Mouse (Mus musculus) heart, embryonic 11.5 days (tissue): ENCODE data around the gene Spint2. TPM values are rescaled to one million over a fixed set of nuclear protein-coding genes. Genes with fewer than 3 reads are reported as not detected.

ENCODE experiments used
- ATAC-seq: fragments of 200-750 bp; cut with Nextera tagmentation; replicated peaks from 2 replicates; pipeline ENCODE4 v1.8.0; 2017; ENCODE audit warnings: moderate library complexity; ENCODE audit not compliant: insufficient number of reproducible peaks, low FRiP score, low TSS enrichment
- H3K27ac ChIP-seq: fragments of 300-500 bp; sonication (generic); 2 replicates; pipeline ENCODE4 v1.5.1; 2014; ENCODE audit warnings: mild to moderate bottlenecking, low read depth, low read length
- H3K27me3 ChIP-seq: fragments of 300-500 bp; sonication (generic); 2 replicates; pipeline ENCODE4 v1.6.1; 2014; ENCODE audit warnings: mild to moderate bottlenecking, low read length, mixed read lengths; ENCODE audit not compliant: control insufficient read depth, insufficient read depth
- H3K36me3 ChIP-seq: fragments of 300-500 bp; sonication (generic); 2 replicates; pipeline ENCODE4 v1.6.1; 2014; ENCODE audit warnings: mild to moderate bottlenecking, low read length, moderate library complexity, mixed read lengths; ENCODE audit not compliant: control insufficient read depth, insufficient read depth
- H3K4me1 ChIP-seq: fragments of 300-500 bp; sonication (generic); 2 replicates; pipeline ENCODE4 v1.6.1; 2014; ENCODE audit warnings: low read length; ENCODE audit not compliant: control insufficient read depth, insufficient read depth
- H3K4me2 ChIP-seq: fragments of 300-500 bp; sonication (generic); 2 replicates; pipeline ENCODE4 v1.6.1; 2014; ENCODE audit warnings: mild to moderate bottlenecking, moderate library complexity
- H3K4me3 ChIP-seq: fragments of 300-500 bp; sonication (generic); 2 replicates; pipeline ENCODE4 v1.5.1; 2014; ENCODE audit warnings: low read depth, low read length
- H3K9ac ChIP-seq: fragments of 300-500 bp; sonication (generic); 2 replicates; pipeline ENCODE4 v1.6.1; 2014; ENCODE audit warnings: mild to moderate bottlenecking, low read depth, low read length, moderate library complexity
- H3K9me3 ChIP-seq: fragments of 300-500 bp; sonication (generic); replicated peaks from 2 replicates; pipeline ENCODE4 v1.6.1; 2016; ENCODE audit warnings: low read length; ENCODE audit not compliant: control insufficient read depth
- WGBS: fragments of 180-500 bp; shearing (Covaris S2); extraction: QIAGEN DNeasy Blood & Tissue Kit; methylation state at CpG from one replicate; pipeline ENCODE4 v1.1.7; 2014; ENCODE audit not compliant: insufficient replicate concordance; 5-methylcytosine and 5-hydroxymethylcytosine counted together
- polyA plus RNA-seq: library from polyadenylated mRNA; unstranded; fragments of >200 nt; fragmentation: Nextera tagmentation; extraction: Ambion mirVana; gene quantifications from 2 replicates; pipeline ENCODE4 v1.2.1, GENCODE M21; 2014

Gene Spint2
- polyA plus RNA-seq, 1 experiment from 2014 or later, result 42.8 TPM

DNA sequence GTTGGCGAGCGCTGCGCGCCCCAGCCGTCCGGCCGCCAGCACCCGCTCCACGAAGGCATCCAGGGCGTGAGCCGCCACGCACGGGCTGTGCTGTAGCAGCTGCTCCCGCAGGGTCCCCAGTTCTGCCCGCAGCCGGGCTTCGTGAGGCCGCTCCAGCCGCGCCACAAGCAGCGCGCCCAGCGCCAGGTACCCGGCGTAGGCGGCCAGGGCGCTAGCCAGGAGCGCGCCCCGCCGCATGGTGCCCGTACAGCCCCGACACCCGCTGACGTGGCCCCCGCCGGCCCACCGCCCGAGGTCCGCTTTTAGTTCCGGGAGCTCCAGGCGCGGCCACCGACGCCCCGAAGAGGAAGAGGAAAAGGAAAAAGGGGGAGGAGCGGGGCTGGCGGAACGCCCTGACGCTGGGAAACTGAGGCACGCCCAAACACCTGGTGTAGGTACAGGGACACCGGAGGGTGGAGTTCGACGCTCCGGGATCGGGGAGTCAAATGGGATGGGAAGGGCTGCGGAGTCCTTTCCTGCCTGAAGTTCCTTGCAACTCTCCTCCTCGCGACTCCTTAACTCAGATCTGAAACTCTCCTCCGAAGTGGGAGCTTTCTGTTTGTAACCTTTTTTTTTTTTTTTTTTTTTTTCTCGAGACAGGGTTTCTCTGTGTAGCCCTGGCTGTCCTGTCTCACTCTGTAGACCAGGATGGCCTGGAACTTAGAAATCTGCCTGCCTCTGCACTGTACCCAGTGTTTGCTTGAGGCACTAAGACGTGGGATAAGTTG, 49.3 kb downstream of the Spint2 start, which contains the start of gene Kcnk6:
Kcnk6 (minus strand) TSS at position 269 of the 767 bp plus-strand sequence.
- H3K4me1 ChIP-seq, result peaks cover 5% of the 10 kb centered on the region; the same call in 1 of the 2 replicates
- 1% methylated on average over 62 of the region's 62 CpGs for WGBS
- ATAC-seq, result no peak; the same call in 1 of the 2 replicates

DNA sequence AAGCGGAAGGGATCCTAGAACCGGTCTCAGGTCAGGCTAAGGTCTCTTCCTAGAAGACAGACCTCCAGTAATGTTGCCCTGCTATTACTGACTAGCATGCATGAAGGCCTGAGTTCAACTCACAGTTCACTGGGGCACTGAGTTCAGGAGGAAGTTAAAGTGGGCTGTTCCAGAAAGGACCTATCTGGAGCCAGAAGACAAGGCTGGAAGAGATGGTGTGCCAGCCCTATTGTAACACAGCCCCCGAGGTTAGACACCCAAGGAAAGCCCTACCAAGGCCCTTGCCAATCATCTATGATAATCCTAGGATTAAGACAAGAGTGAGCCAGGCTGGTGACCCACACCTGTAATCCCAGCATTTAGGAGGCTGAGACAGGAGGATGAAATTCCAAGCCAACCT, 50.2 kb downstream of the Spint2 start:
- 0 out of 2 replicates have a peak overlapping the region, but pooled peaks have one; percentile 17 for H3K27ac ChIP-seq

More for the DNA sequence above, 49.3 kb downstream of the Spint2 start, which contains the start of gene Kcnk6:
- H3K9ac ChIP-seq, result peak within 1 kb of the TSS; percentile 81
- peaks cover 23% of the 10 kb centered on the region for H3K27me3 ChIP-seq
- peak within 1 kb of the TSS; percentile 64 for H3K4me3 ChIP-seq
- no peaks in the 10 kb centered on the region for H3K36me3 ChIP-seq
- peak within 1 kb of the TSS; percentile 54; the same call in 1 of the 2 replicates for H3K27ac ChIP-seq
- H3K9me3 ChIP-seq, result no peaks in the 10 kb centered on the region
- peak within 1 kb of the TSS; percentile 96 for H3K4me2 ChIP-seq

DNA sequence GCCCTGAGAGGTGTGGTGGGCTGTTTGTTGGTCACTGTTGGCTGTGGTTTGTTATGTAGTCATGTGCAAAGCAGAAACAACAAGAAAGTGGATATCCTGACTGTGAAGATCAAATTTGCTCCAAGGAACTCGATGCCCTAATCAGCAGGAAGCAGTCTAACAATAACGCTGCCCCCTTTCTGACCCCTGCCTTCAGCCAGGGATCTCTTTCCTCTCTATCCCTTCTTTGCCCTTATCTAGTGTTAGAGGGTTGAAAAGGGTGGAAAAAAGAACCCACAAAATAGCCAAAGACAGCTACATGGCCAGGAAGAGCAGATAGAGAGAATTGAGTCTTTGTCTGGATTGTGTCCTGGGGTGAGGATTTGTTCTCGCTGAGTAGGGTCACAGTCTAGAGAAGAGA, 51.2 kb downstream of the Spint2 start:
- WGBS, result 28% methylated on average over 3 of the region's 3 CpGs
- no peak overlapping the region for H3K27ac ChIP-seq
- H3K9me3 ChIP-seq, result no peaks in the 10 kb centered on the region
- no peak for ATAC-seq
- no peaks in the 10 kb centered on the region for H3K36me3 ChIP-seq
- peaks cover 23% of the 10 kb centered on the region for H3K27me3 ChIP-seq
- H3K4me3 ChIP-seq, result 0 out of 2 replicates have a peak overlapping the region, but pooled peaks have one; percentile 3
- H3K4me2 ChIP-seq, result peak overlapping the region; percentile 96; the same call in 1 of the 2 replicates
- H3K4me1 ChIP-seq, result peaks cover 6% of the 10 kb centered on the region; the same call in 1 of the 2 replicates
- H3K9ac ChIP-seq, result no peak overlapping the region

More for the DNA sequence above, 50.2 kb downstream of the Spint2 start:
- H3K27me3 ChIP-seq, result peaks cover 23% of the 10 kb centered on the region
- no peaks in the 10 kb centered on the region for H3K9me3 ChIP-seq
- 37% methylated on average over 3 of the region's 3 CpGs for WGBS
- H3K9ac ChIP-seq, result no peak overlapping the region
- peaks cover 5% of the 10 kb centered on the region; the same call in 1 of the 2 replicates for H3K4me1 ChIP-seq
- ATAC-seq, result no peak
- peak overlapping the region; percentile 96 for H3K4me2 ChIP-seq
- peak overlapping the region; percentile 64 for H3K4me3 ChIP-seq
- no peaks in the 10 kb centered on the region for H3K36me3 ChIP-seq

DNA sequence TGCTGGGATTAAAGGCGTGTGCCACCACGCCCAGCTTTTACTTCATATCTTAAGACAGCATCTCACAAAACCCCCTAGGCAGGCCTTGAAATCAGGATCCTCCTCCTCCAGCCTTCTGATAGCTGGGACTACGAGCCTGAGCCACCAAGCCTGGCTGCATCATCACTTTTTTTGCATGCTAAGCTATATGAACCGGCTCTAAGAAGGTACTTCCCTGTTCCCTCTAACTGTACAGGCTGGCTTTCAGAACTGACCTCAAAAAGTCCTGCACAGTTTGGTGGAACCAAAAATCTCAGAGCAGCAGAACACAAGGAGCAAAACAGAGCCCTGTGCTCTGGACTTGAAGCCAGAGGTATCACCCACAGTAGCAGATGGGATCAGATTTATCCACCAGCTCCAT, 53.5 kb downstream of the Spint2 start:
- Histone ChIP-seq H3K4me2 (no peak overlapping the region), H3K9ac (no peak overlapping the region), H3K4me1 (peaks cover 11% of the 10 kb centered on the region; the same call in 1 of the 2 replicates), H3K27ac (no peak overlapping the region), H3K36me3 (no peaks in the 10 kb centered on the region), H3K27me3 (peaks cover 27% of the 10 kb centered on the region), H3K4me3 (no peak overlapping the region), H3K9me3 (no peaks in the 10 kb centered on the region)
- 62% methylated on average over 4 of the region's 4 CpGs for WGBS
- ATAC-seq, result no peak

DNA sequence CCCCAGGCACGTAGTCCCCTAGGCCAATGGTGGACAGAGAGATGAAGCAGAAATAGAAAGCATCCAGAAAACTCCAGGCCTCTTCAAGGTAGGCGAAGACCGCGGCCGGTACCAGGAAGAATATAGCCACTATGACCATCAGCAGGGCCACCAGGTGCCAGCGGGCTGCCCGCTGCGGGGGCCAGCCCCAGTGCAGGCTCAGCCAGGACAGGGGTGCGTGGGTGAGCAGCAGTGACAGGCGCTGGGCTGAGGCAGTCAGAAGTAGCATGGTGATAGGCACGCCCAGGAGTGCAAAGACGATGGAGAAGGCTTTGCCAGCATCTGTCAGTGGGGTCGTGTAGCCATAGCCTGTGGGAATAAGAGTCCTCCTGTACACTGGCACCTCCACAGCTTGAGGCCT, 56.2 kb downstream of the Spint2 start:
- H3K4me2 ChIP-seq, result no peak overlapping the region
- no peak overlapping the region for H3K9ac ChIP-seq
- ATAC-seq, result no peak
- WGBS, result 74% methylated on average over 13 of the region's 13 CpGs
- no peaks in the 10 kb centered on the region for H3K9me3 ChIP-seq
- H3K4me1 ChIP-seq, result peaks cover 6% of the 10 kb centered on the region; the same call in 1 of the 2 replicates
- H3K27me3 ChIP-seq, result peaks cover 6% of the 10 kb centered on the region; the same call in 1 of the 2 replicates
- no peak overlapping the region for H3K4me3 ChIP-seq
- H3K27ac ChIP-seq, result no peak overlapping the region
- no peaks in the 10 kb centered on the region for H3K36me3 ChIP-seq

DNA sequence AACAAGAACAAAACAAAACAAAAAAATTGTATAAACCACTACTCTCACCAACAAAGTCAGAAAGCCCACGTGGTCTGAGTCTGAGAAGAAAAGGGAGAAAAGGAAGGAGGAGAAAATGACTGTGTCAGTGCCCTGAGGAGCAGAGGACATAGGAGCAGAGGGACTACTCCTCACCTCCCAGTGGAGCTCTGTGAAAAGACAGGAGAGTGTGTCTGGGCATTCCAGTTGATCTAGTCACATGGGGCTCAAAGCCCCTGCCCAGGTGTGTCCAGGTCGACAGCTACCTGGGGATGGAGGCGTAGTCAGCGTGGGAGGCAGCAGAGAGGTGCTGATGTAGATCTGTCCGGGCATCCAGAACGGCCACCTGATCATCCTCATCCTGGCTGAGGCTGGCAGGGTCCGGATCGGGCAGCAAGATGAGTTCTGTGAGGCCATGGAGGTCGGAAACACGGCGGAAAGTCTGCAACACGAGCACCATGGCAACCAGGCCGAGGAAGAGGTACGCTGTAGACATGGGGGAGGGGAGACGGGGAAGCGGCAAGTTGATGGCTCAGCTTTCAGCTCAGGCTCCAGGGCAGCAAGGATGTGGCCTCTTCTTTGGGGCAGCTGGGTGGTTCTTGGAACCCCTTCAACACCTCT, 56.8 kb downstream of the Spint2 start:
- no peak for ATAC-seq
- Histone ChIP-seq H3K9me3 (peaks cover 4% of the 10 kb centered on the region; the same call in 1 of the 2 replicates), H3K27me3 (peaks cover 6% of the 10 kb centered on the region; the same call in 1 of the 2 replicates), H3K4me1 (peaks cover 6% of the 10 kb centered on the region; the same call in 1 of the 2 replicates), H3K27ac (no peak overlapping the region), H3K4me2 (peak overlapping the region; percentile 8), H3K9ac (0 out of 2 replicates have a peak overlapping the region, but pooled peaks have one; percentile 5), H3K36me3 (no peaks in the 10 kb centered on the region), H3K4me3 (no peak overlapping the region)
- WGBS, result 15% methylated on average over 16 of the region's 16 CpGs

DNA sequence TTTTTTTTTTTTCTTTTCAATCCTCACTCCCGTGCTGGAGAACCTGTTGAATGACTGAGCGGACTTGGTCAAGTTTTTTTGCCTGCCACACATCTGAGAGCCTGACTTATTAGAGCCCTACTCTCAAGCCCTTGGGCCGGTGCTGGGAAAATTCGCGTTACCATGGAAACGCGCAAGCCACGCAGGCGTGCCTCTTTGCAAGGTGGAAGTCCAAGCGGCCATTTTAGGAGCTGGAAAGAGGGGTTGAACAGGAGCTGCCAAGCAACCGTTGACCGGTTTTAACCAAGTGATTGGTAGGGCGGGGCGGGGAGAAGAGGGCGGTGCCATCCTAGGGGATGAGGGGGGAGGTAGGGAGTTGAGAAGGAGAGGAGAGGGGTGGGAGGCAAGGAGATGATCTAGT, 66.9 kb downstream of the Spint2 start:
- peaks cover 11% of the 10 kb centered on the region for H3K9me3 ChIP-seq
- no peak overlapping the region for H3K9ac ChIP-seq
- peaks cover 8% of the 10 kb centered on the region for H3K27me3 ChIP-seq
- H3K4me2 ChIP-seq, result no peak overlapping the region
- H3K36me3 ChIP-seq, result no peaks in the 10 kb centered on the region
- no peak overlapping the region for H3K27ac ChIP-seq
- H3K4me1 ChIP-seq, result no peaks in the 10 kb centered on the region
- 42% methylated on average over 15 of the region's 15 CpGs for whole genome bisulfite sequencing
- no peak for ATAC-seq
- H3K4me3 ChIP-seq, result no peak overlapping the region

DNA sequence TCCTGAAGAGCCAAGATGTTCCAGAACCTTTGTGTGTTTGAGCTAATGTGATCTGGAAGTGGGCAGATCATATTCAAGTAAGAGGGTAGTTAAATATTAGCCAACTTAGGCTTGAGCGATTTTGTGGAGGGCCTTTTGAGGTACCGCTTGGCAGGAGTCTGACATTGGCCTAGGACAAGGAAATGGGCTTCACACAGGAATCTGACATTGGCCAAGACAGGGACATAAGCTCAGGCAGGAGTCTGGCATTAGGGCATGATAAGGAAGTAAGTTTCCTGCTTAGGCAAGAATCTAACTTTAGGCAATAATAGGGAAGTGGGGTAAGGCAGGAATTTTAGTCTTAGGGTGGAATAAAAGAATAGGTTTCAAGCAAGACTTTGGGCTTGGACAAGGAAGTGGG, 67.5 kb downstream of the Spint2 start:
- Histone ChIP-seq H3K36me3 (no peaks in the 10 kb centered on the region), H3K27me3 (peaks cover 8% of the 10 kb centered on the region), H3K27ac (no peak overlapping the region), H3K4me2 (no peak overlapping the region), H3K9me3 (peaks cover 8% of the 10 kb centered on the region), H3K4me1 (no peaks in the 10 kb centered on the region), H3K9ac (no peak overlapping the region), H3K4me3 (no peak overlapping the region)
- 49% methylated on average over 2 of the region's 2 CpGs for WGBS
- ATAC-seq, result no peak
